Mouse (Mus musculus) kidney, embryonic 14.5 days (tissue): ENCODE measurements at regions not wholly inside any gene's neighbourhood (a gene's known extent, or its start where the extent isn't known, plus 50 kb on each side); places are given as distances from the start of the nearest gene placed in this dataset.

ENCODE experiments used
- ATAC-seq: fragments of 200-750 bp; cut with Nextera tagmentation; 2 replicates; pipeline ENCODE4 v1.8.0; 2017; ENCODE audit warnings: moderate number of reproducible peaks, mild to moderate bottlenecking, moderate TSS enrichment, moderate library complexity; ENCODE audit not compliant: low FRiP score, low TSS enrichment
- H3K27ac ChIP-seq: fragments of 300-500 bp; sonication (generic); 2 replicates; pipeline ENCODE4 v1.5.1; 2014; ENCODE audit warnings: low read depth, mild to moderate bottlenecking, low read length, moderate library complexity, mixed read lengths
- H3K27me3 ChIP-seq: fragments of 300-500 bp; sonication (generic); 2 replicates; pipeline ENCODE4 v1.6.1; 2014; ENCODE audit warnings: mild to moderate bottlenecking, low read length; ENCODE audit not compliant: control insufficient read depth, insufficient read depth
- H3K36me3 ChIP-seq: fragments of 300-500 bp; sonication (generic); 2 replicates; pipeline ENCODE4 v1.6.1; 2014; ENCODE audit warnings: low read length, mixed read lengths; ENCODE audit not compliant: control insufficient read depth, insufficient read depth
- H3K4me1 ChIP-seq: fragments of 300-500 bp; sonication (generic); 2 replicates; pipeline ENCODE4 v1.6.1; 2014; ENCODE audit warnings: low read length, mixed read lengths; ENCODE audit not compliant: control insufficient read depth, insufficient read depth
- H3K4me2 ChIP-seq: fragments of 300-500 bp; sonication (generic); replicated peaks from 2 replicates; pipeline ENCODE4 v1.6.1; 2014; ENCODE audit warnings: low read depth, mild to moderate bottlenecking, low read length
- H3K4me3 ChIP-seq: fragments of 300-500 bp; sonication (generic); 2 replicates; pipeline ENCODE4 v1.5.1; 2014; ENCODE audit warnings: mild to moderate bottlenecking, low read length
- H3K9ac ChIP-seq: fragments of 300-500 bp; sonication (generic); 2 replicates; pipeline ENCODE4 v1.6.1; 2014; ENCODE audit warnings: low read depth, mild to moderate bottlenecking, low read length, moderate library complexity
- H3K9me3 ChIP-seq: fragments of 300-500 bp; sonication (generic); 2 replicates; pipeline ENCODE4 v1.6.1; 2016; ENCODE audit warnings: low read length; ENCODE audit not compliant: control insufficient read depth
- WGBS: fragments of 180-500 bp; shearing (Covaris S2); extraction: QIAGEN DNeasy Blood & Tissue Kit; methylation state at CpG from one replicate; pipeline ENCODE4 v1.1.7; 2014; 5-methylcytosine and 5-hydroxymethylcytosine counted together

- ATAC-seq, result no peak
- no peak overlapping the region for H3K4me3 ChIP-seq
- H3K9me3 ChIP-seq, result no peaks in the 10 kb centered on the region
- H3K36me3 ChIP-seq, result no peaks in the 10 kb centered on the region
- H3K4me2 ChIP-seq, result no peak overlapping the region
- H3K9ac ChIP-seq, result no peak overlapping the region
- H3K27me3 ChIP-seq, result no peaks in the 10 kb centered on the region
- H3K4me1 ChIP-seq, result no peaks in the 10 kb centered on the region
- WGBS, result 50% methylated on average over 7 of the region's 7 CpGs
- no peak overlapping the region for H3K27ac ChIP-seq
Observed at GRCm38 (mm10) chr2:171196472-171196871, 464.9 kb downstream of the Dok5 start.

GRCm38 (mm10) chr2:171192181-171192580 lies 460.6 kb downstream of the Dok5 start:
- H3K4me1 ChIP-seq, result no peaks in the 10 kb centered on the region
- no peaks in the 10 kb centered on the region for H3K27me3 ChIP-seq
- H3K9ac ChIP-seq, result no peak overlapping the region
- 90% methylated on average over 5 of the region's 5 CpGs for WGBS
- no peak overlapping the region for H3K27ac ChIP-seq
- no peak overlapping the region for H3K4me3 ChIP-seq
- H3K9me3 ChIP-seq, result no peaks in the 10 kb centered on the region
- no peak for ATAC-seq
- H3K36me3 ChIP-seq, result no peaks in the 10 kb centered on the region
- H3K4me2 ChIP-seq, result no peak overlapping the region
